Mouse (Mus musculus) MEL (cell line): ENCODE data around the gene Hs6st3.

Experiments
- CTCF ChIP-seq, 3 experiments: IDR thresholded peaks in 2 of 3; conservative IDR thresholded peaks in 1 of 3; 2 replicates each; pipeline ENCODE4 v1.5.1; 2011 to 2012; ENCODE audit warnings: low read length in 3 of 3, low read depth in 2 of 3, mild to moderate bottlenecking in 2 of 3, improper control_type of control experiment in 1 of 3, inconsistent platforms in 1 of 3, mixed read lengths in 1 of 3, moderate library complexity in 1 of 3; ENCODE audit not compliant: control insufficient read depth in 1 of 3, insufficient read depth in 1 of 3, poor library complexity in 1 of 3, severe bottlenecking in 1 of 3
- E2F4 ChIP-seq: IDR thresholded peaks from 2 replicates; pipeline ENCODE4 v1.6.1; 2011; ENCODE audit warnings: low read depth, low read length, improper control_type of control experiment, borderline replicate concordance
- GABPA ChIP-seq: IDR thresholded peaks from 2 replicates; pipeline ENCODE4 v1.6.1; 2012; ENCODE audit warnings: low read depth, mild to moderate bottlenecking, inconsistent platforms, low read length, improper control_type of control experiment, moderate library complexity
- MAX ChIP-seq: IDR thresholded peaks from 2 replicates; pipeline ENCODE4 v1.6.1; 2011; ENCODE audit warnings: low read length, improper control_type of control experiment
- POLR2A ChIP-seq, 2 experiments: IDR thresholded peaks; 2 replicates each; pipeline ENCODE4 v1.6.1; 2011 to 2012; ENCODE audit warnings: low read length in 2 of 2, mild to moderate bottlenecking in 2 of 2, control low read depth in 1 of 2, improper control_type of control experiment in 1 of 2, low read depth in 1 of 2, moderate library complexity in 1 of 2; ENCODE audit not compliant: control insufficient read depth in 1 of 2, insufficient read depth in 1 of 2, poor library complexity in 1 of 2

GRCm38 (mm10) chr14:119137906-119138785 is at the start of gene Hs6st3:
- TF ChIP-seq CTCF (IDR thresholded peaks at IDR 0.05 in 2 of 3, conservative IDR thresholded peaks at IDR 0.05 in 1 of 3; ENCODE audit: control insufficient read depth in 1 of 3, insufficient read depth in 1 of 3, low read depth in 2 of 3, low read length in 3 of 3, poor library complexity in 1 of 3, severe bottlenecking in 1 of 3) (no peak), GABPA (no peak), POLR2A (IDR thresholded peaks at IDR 0.05; ENCODE audit: control insufficient read depth in 1 of 2, insufficient read depth in 1 of 2, low read depth in 1 of 2, low read length in 2 of 2, poor library complexity in 1 of 2) (no peak), MAX (no peak), E2F4 (no peak)
